Mouse (Mus musculus): ENCODE data around the gene Atp8b4.
"Not testable (repeated sequence)": the region's sequence is repeated elsewhere in the genome, so short reads cannot be mapped to it uniquely, and the experiment has no call there.

The Atp8b4 gene

DNA sequence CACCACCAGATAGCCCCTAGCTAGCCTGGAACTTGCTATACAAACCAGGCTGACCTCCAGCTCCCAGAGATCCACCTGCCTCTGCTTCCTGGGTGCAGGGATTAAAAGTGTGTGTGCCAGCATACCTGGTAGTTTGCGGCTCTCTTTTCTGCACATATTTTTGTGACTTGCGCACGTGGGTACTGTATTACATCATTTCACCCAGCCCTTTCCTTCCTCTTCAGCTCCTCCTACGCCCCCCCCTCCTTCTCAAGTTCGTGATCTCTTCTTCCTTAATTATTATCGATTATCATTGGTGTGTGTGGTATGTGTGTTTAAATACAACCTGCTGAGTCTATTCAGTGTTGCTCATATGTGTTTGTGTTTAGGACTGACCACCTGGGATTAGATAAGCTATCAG, at the start of gene Atp8b4:
TSS of gene Atp8b4 (minus strand) at position 154 of the 400 bp plus-strand sequence.
- no peak for DNase-seq

- no peak for DNase-seq
These were observed 49.2 kb upstream of the Atp8b4 start for GRCm38 (mm10) chr2:126549681-126550080.

- DNase-seq = no peak
These were observed 45.9 kb upstream of the Atp8b4 start for GRCm38 (mm10) chr2:126546392-126546791.

DNA sequence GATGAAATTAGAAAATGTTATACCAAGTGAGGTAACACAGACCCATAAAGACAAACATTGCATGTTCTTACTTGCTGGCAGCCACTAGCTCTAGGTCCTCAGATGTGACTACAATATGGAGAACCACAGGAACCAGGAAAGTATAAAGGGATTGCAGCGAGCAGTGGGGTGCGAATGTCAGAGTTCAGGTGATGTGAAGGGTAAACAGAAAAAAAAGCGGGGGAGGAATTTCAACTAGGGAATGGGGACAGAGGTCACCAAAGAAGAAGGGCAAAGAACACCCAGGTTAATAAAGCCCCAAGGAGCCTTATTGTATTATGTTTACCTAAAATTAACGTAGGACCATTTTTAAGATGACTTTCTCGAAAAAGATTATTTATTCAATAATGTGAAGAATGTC, 44.8 kb upstream of the Atp8b4 start:
- DNase-seq = no peak

DNA sequence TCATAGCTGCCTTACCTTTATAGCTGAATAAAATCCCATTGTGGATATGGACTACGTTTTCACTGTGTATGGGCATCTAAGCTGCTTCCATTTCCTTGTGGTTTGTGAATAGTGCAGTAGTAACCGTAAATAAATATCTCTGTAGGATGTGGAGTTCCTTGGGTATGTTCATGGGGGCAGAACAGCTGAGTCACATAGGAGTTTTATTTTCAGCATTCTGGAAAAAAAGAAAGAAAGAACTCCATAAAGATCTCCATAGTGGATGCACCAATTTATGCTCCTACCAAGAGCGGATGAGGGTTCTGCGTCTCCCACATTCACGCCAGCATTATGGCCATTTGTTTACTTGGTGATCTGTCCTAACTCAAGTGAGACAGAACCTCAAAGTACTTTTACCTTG, 41.7 kb upstream of the Atp8b4 start:
- DNase-seq = no peak

DNA sequence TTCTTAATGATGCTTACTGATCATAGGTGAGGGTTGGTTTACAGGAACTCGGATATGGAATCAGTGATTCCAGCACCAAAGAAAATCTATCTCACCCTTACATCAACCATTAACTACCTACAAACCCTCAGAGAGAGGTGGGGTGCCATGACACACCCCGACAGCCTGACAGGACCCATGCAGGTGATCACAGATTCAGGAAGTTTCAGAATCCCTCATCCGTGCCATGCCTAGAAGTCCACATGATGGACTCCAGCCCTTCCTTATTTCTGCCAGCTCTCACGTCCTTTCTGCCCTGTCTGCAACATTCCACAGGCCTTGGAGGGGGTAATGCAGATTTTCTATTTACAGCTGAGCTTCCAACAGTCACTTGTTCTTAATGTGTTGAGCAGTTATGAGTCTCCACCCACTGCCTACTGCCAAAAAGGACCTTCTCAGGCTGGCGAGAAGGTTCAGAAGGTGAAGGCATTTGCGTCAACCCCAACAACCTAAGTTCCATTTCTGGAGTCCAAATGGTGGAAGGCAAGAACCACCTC, 40.0 kb upstream of the Atp8b4 start:
- DNase-seq = no peak

- DNase-seq = no peak
These were observed 37.2 kb upstream of the Atp8b4 start for GRCm38 (mm10) chr2:126537654-126538053.

- no peak for DNase-seq
These were observed 30.1 kb upstream of the Atp8b4 start for GRCm38 (mm10) chr2:126530581-126530980.

- DNase-seq = no peak
These were observed 27.0 kb upstream of the Atp8b4 start for GRCm38 (mm10) chr2:126527461-126527860.

GRCm38 (mm10) chr2:126524271-126524670, 23.8 kb upstream of the Atp8b4 start:
- no peak for DNase-seq

DNA sequence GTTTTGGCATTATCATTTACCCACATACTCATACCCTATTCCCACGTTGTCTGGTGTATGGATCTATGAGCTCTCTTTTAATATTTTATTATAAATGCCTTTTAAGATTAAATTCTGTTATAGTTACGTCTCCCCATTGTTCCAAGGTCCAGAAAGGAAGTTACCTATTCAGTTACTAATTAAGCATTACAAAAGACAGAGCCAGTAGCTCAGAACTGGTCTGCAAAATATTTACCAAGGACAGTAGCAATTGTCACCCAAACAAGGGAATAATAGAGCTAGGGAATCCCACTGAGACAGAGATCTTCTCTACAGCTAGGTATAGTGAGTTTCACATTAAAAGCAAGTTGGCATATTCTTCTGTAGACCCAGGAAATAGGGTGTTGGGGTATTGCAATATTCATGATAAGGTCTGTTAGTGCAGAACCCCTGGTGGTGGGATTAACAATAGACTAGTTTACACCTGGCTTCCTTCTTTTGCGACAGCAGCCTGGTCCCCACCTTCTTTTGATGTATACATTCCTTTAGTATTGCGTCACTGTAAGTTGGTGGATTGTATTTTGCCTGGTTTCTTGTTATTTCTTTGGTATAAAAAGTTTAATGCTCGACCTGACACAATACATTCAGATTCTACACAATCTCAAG, 22.7 kb upstream of the Atp8b4 start:
- not testable (repeated sequence) for DNase-seq

- no peak for DNase-seq
These were observed 21.6 kb upstream of the Atp8b4 start for GRCm38 (mm10) chr2:126522056-126522455.

DNA sequence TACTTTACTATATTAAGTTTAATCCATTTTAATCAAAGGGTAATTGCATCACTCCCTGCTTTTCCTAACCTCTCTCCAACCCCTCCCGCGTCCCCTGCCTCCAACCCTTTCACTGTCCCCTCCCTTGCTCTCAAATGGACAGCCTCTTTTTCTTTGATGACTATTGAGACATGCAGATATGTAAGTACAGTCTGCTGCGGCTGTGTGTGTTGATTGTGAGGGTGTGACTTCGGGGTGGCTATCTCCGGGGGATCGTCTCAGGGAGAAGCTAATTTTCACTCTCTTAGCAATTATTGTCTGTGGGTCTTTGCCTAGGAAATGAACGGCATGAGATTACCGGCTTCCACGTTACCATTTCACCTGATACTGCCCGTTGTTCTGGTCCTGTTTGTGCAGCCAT, 21.0 kb upstream of the Atp8b4 start:
- no peak for DNase-seq

DNA sequence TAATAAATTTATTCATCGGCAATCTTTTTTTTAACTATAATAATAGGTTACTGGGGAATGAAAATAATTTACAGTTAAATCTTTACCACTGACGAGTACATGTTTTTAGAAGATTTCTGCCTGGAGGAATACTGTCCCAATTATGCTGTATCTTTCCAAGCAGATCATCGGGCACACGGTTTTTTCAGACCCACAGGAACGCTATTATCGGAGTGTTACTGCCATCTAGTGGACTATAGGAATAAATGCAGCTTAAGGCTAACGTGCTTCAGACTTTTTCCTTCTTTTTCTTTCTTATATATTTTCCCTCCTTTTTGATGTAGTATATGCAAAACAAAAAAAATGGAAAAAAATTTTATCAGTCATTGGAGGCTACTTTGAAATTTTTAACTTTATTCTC, 20.4 kb upstream of the Atp8b4 start:
- no peak for DNase-seq

DNA sequence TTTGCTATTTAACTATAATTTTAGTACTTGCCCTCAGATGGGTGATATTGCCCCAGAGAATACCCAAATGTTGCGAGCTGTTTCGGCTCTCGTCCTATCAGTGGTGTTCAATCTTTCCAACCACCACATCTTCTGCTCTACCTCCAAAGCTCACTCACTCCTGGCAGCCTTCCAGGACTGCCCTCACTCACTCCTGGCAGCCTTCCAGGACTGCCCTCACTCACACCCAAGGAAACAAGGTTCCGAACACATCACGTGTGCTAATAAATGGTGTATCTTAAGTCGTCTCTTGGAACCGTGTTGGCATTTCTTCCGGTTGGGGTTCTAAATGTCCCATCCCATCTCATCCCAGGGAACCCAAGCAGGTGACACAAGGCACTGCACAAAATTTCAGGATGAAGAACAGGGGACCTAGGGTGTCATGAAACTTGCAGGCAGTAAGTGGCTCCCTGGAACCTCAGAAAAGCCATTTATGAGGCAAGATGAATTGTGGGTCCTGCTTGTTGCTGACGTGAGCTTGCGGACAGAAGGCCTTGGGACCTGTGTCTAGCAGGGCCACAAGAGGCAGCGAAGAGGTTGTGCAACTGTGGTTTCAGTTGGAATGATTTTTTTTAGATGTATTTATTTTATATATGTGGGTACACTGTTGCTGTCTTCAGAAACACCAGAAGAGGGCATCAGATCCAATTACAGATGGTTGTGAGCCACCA, 19.6 kb upstream of the Atp8b4 start:
- peak; percentile 35 for DNase-seq

DNA sequence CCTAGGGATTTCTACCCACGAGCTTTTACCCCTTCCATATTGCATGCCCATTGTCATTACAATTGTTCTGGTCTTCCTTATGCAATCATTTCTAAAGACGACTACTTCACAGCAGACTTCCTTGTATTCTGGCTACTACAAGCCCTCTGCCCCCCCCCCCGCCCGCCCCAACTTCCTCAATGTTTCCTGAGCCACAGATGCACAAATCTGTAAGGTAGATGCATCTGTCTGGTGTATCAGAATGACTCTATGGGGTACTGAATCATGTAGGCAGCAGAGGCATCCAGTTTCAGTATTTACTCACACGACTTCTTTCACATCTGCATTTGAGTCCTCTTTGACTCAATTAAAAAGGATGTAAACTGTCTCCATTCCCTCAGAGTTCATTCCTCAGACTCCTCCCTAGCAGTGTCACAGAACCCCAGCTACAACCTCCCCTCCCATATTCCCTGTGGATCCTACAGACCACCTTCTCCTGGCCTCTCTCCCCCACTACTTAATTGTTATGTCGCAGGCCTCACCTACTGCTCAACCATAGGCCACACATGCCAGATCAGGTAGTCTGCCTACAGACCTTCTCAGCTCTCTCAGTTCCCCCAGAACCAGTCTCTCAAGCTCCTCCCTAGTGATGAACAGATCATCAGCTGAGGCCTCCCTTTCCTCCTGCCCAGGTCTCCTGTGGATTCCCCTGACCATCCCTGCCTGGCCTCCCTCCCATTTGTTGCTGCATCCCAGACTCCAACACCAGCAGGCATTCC, 14.8 kb upstream of the Atp8b4 start:
- DNase-seq = no peak

DNA sequence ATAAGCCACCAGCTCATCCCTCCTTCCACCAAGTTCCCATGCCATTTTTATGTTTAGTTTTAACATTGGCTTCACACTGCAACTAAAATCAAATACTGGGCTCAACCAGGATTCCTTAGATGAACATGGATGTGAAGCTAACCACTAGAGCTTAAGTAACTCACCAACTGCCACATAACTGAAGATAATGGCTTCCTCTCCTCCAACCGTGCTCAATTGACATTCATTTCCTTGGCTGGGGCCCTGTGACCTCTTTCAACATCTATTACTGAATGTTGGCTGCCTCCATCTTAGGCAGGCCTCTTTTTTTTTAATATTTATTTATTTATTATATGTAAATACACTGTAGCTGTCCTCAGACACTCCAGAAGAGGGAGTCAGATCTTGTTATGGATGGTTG, 7.8 kb upstream of the Atp8b4 start:
- DNase-seq = no peak

- DNase-seq = no peak
These were observed 7.0 kb upstream of the Atp8b4 start for GRCm38 (mm10) chr2:126507477-126507876.

DNA sequence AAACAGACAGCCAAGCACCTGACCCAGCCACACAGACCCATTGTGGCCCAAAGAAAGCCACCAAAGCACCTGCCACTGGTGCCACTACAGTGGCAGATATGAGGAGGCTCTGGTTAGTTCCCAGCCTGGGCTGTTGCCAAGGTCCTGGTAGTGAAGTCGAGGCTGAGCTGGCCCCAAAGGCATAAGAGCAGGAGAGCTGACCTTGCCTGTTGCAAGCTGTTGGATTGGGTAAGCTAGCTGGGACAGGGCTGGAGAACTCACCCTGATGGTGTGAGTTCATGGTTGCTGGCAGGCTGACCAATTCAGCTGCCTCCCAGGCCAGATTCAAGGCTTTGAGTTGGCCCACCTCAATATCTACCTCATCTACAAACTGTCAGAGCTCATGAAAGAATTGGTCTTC, 4.7 kb upstream of the Atp8b4 start:
- DNase-seq = no peak

GRCm38 (mm10) chr2:126499730-126500129, 744 bp downstream of the Atp8b4 start:
- no peak for DNase-seq

DNA sequence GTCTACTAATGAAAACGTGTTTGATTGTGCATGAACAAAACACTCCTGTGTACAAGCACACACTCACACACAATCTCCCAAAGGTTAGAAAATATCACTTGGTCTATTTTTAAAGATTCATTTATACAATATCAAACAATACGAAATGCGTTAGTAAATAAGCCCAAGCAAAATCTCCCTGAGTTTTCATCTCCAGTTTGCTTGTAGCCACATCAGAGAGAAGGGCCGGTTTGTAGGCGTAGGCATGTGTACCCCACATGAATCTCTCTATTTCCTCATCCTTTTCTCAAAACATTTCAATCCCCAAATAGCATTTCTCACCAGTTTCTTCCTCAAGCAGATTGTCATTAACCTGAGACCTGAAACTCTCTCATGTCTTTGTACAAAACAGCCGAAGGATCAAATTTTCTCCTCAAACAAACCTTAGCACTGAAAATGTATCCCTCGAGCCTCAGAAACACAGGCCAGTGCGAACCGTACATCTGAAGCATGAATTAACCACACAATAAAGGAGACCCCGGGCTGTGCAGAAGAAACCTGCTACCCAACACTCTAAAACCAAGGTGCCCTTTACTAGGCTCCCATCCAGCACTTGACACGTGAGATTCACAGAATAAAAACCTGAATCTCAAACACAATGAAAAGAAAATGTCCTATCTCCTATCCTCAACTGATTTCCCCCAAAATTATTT, 1.6 kb downstream of the Atp8b4 start:
- no peak for DNase-seq

DNA sequence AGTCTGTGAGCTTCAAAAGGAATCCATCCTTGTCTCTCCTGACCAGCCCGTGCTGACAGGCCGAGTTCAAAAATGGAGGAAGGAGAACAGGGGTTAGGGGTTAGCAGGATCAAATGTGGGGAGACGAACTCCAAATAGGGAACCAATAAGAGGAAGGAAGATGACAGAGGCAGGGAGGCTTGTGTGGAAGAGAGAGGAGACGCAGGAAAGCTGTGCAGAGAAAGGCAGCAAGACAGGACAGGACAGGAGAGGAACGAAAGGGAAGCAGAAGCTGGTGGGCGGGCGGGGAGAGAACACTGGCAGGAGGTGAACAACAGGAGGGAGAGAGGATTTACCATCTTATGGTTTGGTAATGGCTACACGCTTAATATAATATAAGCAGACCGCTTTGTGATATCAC, 3.6 kb downstream of the Atp8b4 start:
- DNase-seq = no peak

Measured in lung, postnatal 14 days (tissue).